8 mouse cellular contexts compared by ENCODE assay signal in genomic region chr8:108611792-108612413, GRCm38 (mm10).
DNase-seq lines count a peak whose midpoint lies in the region; ATAC-seq and TF ChIP-seq lines count a peak whose summit lies in the region.

No protein-coding gene starts in this region.

- no peak for ATAC-seq in hindbrain, embryonic 11.5 days (ENCODE audit: low FRiP score)
- ATAC-seq in hindbrain, embryonic 13.5 days (ENCODE audit: low FRiP score): no peak
- peak; percentile 91 for ATAC-seq in megakaryocyte progenitor cell, adult 5-6 weeks (replicated peaks; ENCODE audit: poor library complexity)
- no peak for ATAC-seq in neural tube, embryonic 15.5 days (ENCODE audit: low FRiP score)
- no peak for ATAC-seq in forebrain, postnatal 0 days

- 64% methylated on average over 11 of the region's 11 CpGs for WGBS in hindbrain, embryonic 11.5 days
- 68% methylated on average over 11 of the region's 11 CpGs for WGBS in hindbrain, embryonic 13.5 days
- WGBS in neural tube, embryonic 15.5 days: 74% methylated on average over 11 of the region's 11 CpGs
- WGBS in forebrain, postnatal 0 days: 71% methylated on average over 11 of the region's 11 CpGs

- no peaks in the 10 kb centered on the region for H3K9me3 ChIP-seq in hindbrain, embryonic 11.5 days (ENCODE audit: control insufficient read depth, low read length)
- H3K9me3 ChIP-seq in hindbrain, embryonic 13.5 days: no peaks in the 10 kb centered on the region
- no peaks in the 10 kb centered on the region for H3K9me3 ChIP-seq in neural tube, embryonic 15.5 days (replicated peaks)
- no peaks in the 10 kb centered on the region for H3K9me3 ChIP-seq in forebrain, postnatal 0 days (ENCODE audit: low read length)

- H3K36me3 ChIP-seq in hindbrain, embryonic 11.5 days (ENCODE audit: control insufficient read depth, insufficient read depth, low read length): no peaks in the 10 kb centered on the region
- no peaks in the 10 kb centered on the region for H3K36me3 ChIP-seq in hindbrain, embryonic 13.5 days
- H3K36me3 ChIP-seq in neural tube, embryonic 15.5 days: no peaks in the 10 kb centered on the region
- no peaks in the 10 kb centered on the region for H3K36me3 ChIP-seq in forebrain, postnatal 0 days (ENCODE audit: insufficient read depth)

- no peak overlapping the region for H3K4me2 ChIP-seq in hindbrain, embryonic 11.5 days (replicated peaks; ENCODE audit: low read depth, low read length)
- no peak overlapping the region for H3K4me2 ChIP-seq in hindbrain, embryonic 13.5 days
- no peak overlapping the region for H3K4me2 ChIP-seq in neural tube, embryonic 15.5 days
- H3K4me2 ChIP-seq in forebrain, postnatal 0 days (ENCODE audit: low read depth): no peak overlapping the region

- no peaks in the 10 kb centered on the region for H3K27me3 ChIP-seq in hindbrain, embryonic 11.5 days (ENCODE audit: control insufficient read depth, insufficient read depth, low read length)
- H3K27me3 ChIP-seq in hindbrain, embryonic 13.5 days: 0 out of 2 replicates have a peak, but pooled peaks cover 4% of the 10 kb centered on the region
- no peaks in the 10 kb centered on the region for H3K27me3 ChIP-seq in neural tube, embryonic 15.5 days (replicated peaks)
- no peaks in the 10 kb centered on the region for H3K27me3 ChIP-seq in forebrain, postnatal 0 days (ENCODE audit: insufficient read depth, low read length)

- H3K9ac ChIP-seq in hindbrain, embryonic 11.5 days (ENCODE audit: low read depth, low read length): no peak overlapping the region
- H3K9ac ChIP-seq in hindbrain, embryonic 13.5 days: no peak overlapping the region
- no peak overlapping the region for H3K9ac ChIP-seq in neural tube, embryonic 15.5 days (replicated peaks)
- no peak overlapping the region for H3K9ac ChIP-seq in forebrain, postnatal 0 days

- H3K27ac ChIP-seq in hindbrain, embryonic 11.5 days (ENCODE audit: low read depth, low read length): no peak overlapping the region
- H3K27ac ChIP-seq in hindbrain, embryonic 13.5 days: no peak overlapping the region
- H3K27ac ChIP-seq in bone marrow macrophage, adult 2 months (ENCODE audit: insufficient read depth, low read depth, low read length): peak overlapping the region; percentile 74
- no peak overlapping the region for H3K27ac ChIP-seq in neural tube, embryonic 15.5 days (replicated peaks)
- no peak overlapping the region for H3K27ac ChIP-seq in forebrain, postnatal 0 days (ENCODE audit: low read depth, low read length)

- peak; percentile 18 for DNase-seq in hindbrain, embryonic 11.5 days (ENCODE audit: low spot score)
- DNase-seq in kidney, adult 9 months: peak; percentile 44
- no peak for DNase-seq in cerebellum, adult 11-12 months
- DNase-seq in forebrain, postnatal 0 days: no peak

- no peak for TF ChIP-seq CTCF in bone marrow macrophage, adult 2 months (IDR thresholded peaks at IDR 0.05; ENCODE audit: low read depth, low read length)
- TF ChIP-seq CTCF in forebrain, postnatal 0 days (IDR thresholded peaks at IDR 0.05; ENCODE audit: low read depth): no peak

- no peaks in the 10 kb centered on the region for H3K4me1 ChIP-seq in hindbrain, embryonic 11.5 days (replicated peaks; ENCODE audit: control insufficient read depth, insufficient read depth, low read length)
- peaks cover 11% of the 10 kb centered on the region; the same call in 1 of the 2 replicates for H3K4me1 ChIP-seq in hindbrain, embryonic 13.5 days (replicated peaks)
- peaks cover 24% of the 10 kb centered on the region for H3K4me1 ChIP-seq in bone marrow macrophage, adult 2 months (ENCODE audit: control insufficient read depth, insufficient read depth, low read length)
- H3K4me1 ChIP-seq in neural tube, embryonic 15.5 days: no peaks in the 10 kb centered on the region
- H3K4me1 ChIP-seq in forebrain, postnatal 0 days (ENCODE audit: insufficient read depth): no peaks in the 10 kb centered on the region

- TF ChIP-seq POLR2A in bone marrow macrophage, adult 2 months (IDR thresholded peaks at IDR 0.05; ENCODE audit: borderline replicate concordance, low read depth, low read length): no peak

- no peak overlapping the region for H3K4me3 ChIP-seq in hindbrain, embryonic 11.5 days (ENCODE audit: low read depth, low read length)
- H3K4me3 ChIP-seq in hindbrain, embryonic 13.5 days: no peak overlapping the region
- peak overlapping the region; percentile 10; the same call in 1 of the 2 replicates for H3K4me3 ChIP-seq in bone marrow macrophage, adult 2 months (ENCODE audit: insufficient read depth, low read length)
- no peak overlapping the region for H3K4me3 ChIP-seq in neural tube, embryonic 15.5 days (replicated peaks)
- no peak overlapping the region for H3K4me3 ChIP-seq in forebrain, postnatal 0 days (ENCODE audit: low read depth, low read length)

Comparison
In these comparisons a context has a peak if more than half of its experiments do, and no peak if none do; other contexts are left out.
1. DNase-seq: peak in hindbrain, embryonic 11.5 days (single experiment) and kidney, adult 9 months (single experiment); none in cerebellum, adult 11-12 months (single experiment) and forebrain, postnatal 0 days (single experiment).